Mouse (Mus musculus) spleen, adult 2 months (tissue): ENCODE measurements around the gene Prkag2.

ENCODE experiments used
- CTCF ChIP-seq: fragments of 200-500 bp; IDR thresholded peaks from 2 replicates; pipeline ENCODE4 v1.5.1; 2011; ENCODE audit warnings: mild to moderate bottlenecking, inconsistent platforms; ENCODE audit not compliant: insufficient read depth, insufficient read length, insufficient replicate concordance; ENCODE audit errors: extremely low read depth
- POLR2A ChIP-seq: fragments of 200-500 bp; IDR thresholded peaks from 2 replicates; pipeline ENCODE4 v1.6.1; 2011; ENCODE audit warnings: low read depth, low read length, inconsistent platforms

DNA sequence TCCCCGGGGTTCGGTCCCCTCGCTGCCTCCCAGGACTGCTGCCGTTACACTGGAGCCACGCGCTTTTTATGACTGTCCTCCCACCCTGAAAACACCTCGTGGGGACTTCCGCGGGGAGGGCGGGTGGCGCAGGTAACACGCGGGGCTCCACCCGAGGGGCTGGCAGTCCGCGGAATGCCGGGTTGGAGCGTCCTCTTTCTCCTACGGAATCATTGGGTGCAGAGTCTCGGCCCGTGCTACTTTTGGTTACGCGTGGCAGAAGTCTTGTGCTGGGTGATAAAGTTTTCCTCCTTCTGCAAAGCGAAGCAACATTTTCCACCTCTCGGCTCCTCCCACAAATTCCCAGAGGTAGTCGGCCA lies 306 bp downstream of the Prkag2 start:
- no peak for TF ChIP-seq CTCF
- TF ChIP-seq POLR2A: no peak
